Mouse (Mus musculus) embryonic facial prominence, embryonic 10.5 days (tissue): Measurements from ENCODE around the gene Postn. TPM values are rescaled to one million over a fixed set of nuclear protein-coding genes. Genes with fewer than 3 reads are reported as not detected.

Experiments
- DNase-seq: peaks from one replicate; pipeline ENCODE4 v3.0.0-alpha.2; 2017; ENCODE audit warnings: low spot score
- H3K27ac ChIP-seq: fragments of 300-500 bp; sonication (generic); replicated peaks from 2 replicates; pipeline ENCODE4 v1.5.1; 2016; ENCODE audit warnings: mild to moderate bottlenecking
- H3K27me3 ChIP-seq: fragments of 300-500 bp; sonication (generic); replicated peaks from 2 replicates; pipeline ENCODE4 v1.6.1; 2016; ENCODE audit warnings: low read depth, mild to moderate bottlenecking; ENCODE audit not compliant: poor library complexity, severe bottlenecking
- H3K36me3 ChIP-seq: fragments of 300-500 bp; sonication (generic); replicated peaks from 2 replicates; pipeline ENCODE4 v1.6.1; 2016; ENCODE audit warnings: mild to moderate bottlenecking, moderate library complexity
- H3K4me1 ChIP-seq: fragments of 300-500 bp; sonication (generic); 2 replicates; pipeline ENCODE4 v1.6.1; 2016
- H3K4me3 ChIP-seq: fragments of 300-500 bp; sonication (generic); 2 replicates; pipeline ENCODE4 v1.5.1; 2016; ENCODE audit warnings: mild to moderate bottlenecking, moderate library complexity
- H3K9me3 ChIP-seq: fragments of 300-500 bp; sonication (generic); 2 replicates; pipeline ENCODE4 v1.6.1; 2016; ENCODE audit warnings: mild to moderate bottlenecking
- WGBS: fragments of 180-500 bp; shearing (Covaris S2); methylation state at CpG from one replicate; pipeline ENCODE4 v1.1.7; 2016; 5-methylcytosine and 5-hydroxymethylcytosine counted together
- polyA plus RNA-seq: library from polyadenylated mRNA; unstranded; fragments of >200 nt; fragmentation: Nextera tagmentation; extraction: Ambion mirVana; gene quantifications from 2 replicates; pipeline ENCODE4 v1.2.1, GENCODE M21; 2016

The Postn gene
- polyA plus RNA-seq, 1 experiment from 2014 or later, result 23.6 TPM

DNA sequence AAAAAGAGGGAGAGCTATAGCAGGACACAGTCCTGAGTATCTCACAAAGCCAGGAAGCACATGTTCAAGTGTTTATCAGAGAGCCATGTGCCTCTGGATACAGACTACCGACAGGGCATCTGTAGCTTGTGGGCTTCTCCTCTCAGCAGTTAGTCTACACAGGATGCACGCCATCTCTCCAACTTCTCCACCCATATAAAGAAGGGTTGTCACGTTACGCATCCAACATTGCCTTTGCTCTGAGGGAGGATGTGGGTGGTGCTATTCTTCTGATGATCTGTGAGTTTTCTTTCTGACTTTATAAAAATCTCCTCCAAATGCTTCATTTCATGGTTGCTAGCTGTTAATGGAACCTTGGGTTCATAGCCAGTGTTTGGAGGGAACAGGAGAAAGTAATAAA is 63.2 kb downstream of the Postn start:
- DNase-seq, result no peak
- Histone ChIP-seq H3K9me3 (no peaks in the 10 kb centered on the region), H3K27ac (no peak overlapping the region), H3K36me3 (no peaks in the 10 kb centered on the region), H3K27me3 (no peaks in the 10 kb centered on the region), H3K4me1 (peaks cover 11% of the 10 kb centered on the region), H3K4me3 (no peak overlapping the region)
- WGBS, result 90% methylated on average over 4 of the region's 4 CpGs

DNA sequence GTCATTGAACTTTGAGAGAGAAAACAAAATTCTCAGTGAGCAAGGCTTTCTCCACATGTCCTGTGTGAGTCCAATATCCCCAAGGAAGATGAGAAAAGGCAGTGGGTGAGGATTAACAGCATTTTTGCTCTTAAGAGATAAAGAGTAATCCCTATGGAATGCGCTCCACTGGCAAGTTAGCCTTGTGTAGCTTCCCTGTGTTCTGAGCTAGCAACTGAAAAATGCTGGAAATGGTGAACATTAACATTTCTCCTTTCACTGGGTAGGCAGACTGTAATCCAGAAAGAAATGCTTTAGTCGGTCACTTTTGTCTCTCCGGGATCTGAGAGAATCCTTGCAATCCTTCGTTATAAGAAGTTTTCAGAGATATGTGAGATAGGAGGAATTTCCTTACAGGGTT is 70.8 kb downstream of the Postn start:
- no peaks in the 10 kb centered on the region for H3K36me3 ChIP-seq
- H3K27me3 ChIP-seq, result no peaks in the 10 kb centered on the region
- H3K27ac ChIP-seq, result no peak overlapping the region
- WGBS, result 76% methylated on average over 4 of the region's 4 CpGs
- H3K9me3 ChIP-seq, result no peaks in the 10 kb centered on the region
- DNase-seq, result no peak
- no peaks in the 10 kb centered on the region for H3K4me1 ChIP-seq
- H3K4me3 ChIP-seq, result no peak overlapping the region

DNA sequence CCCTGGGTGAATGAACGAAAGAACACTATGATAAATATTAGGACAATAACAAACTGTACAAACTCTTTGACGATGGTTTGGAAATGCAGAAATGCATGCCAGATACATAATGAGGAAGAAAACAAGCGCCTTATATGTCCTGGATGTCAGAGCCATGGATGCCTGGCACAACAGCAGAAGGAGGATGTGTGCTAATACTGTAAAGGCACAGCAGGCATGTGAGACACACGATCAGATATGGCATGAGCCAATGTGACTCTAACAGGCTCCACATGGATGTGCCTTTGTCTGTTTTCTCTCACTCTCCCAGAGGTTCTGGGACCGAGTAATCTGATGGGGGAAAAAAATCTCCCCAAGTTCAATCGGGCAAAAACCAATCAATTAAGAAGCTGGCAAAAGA is 71.3 kb downstream of the Postn start:
- Histone ChIP-seq H3K4me3 (no peak overlapping the region), H3K27me3 (no peaks in the 10 kb centered on the region), H3K36me3 (no peaks in the 10 kb centered on the region), H3K4me1 (no peaks in the 10 kb centered on the region), H3K9me3 (no peaks in the 10 kb centered on the region), H3K27ac (no peak overlapping the region)
- WGBS, result 79% methylated on average over 6 of the region's 6 CpGs
- no peak for DNase-seq

- H3K9me3 ChIP-seq, result no peaks in the 10 kb centered on the region
- no peaks in the 10 kb centered on the region for H3K4me1 ChIP-seq
- no peak overlapping the region for H3K4me3 ChIP-seq
- H3K27me3 ChIP-seq, result no peaks in the 10 kb centered on the region
- no peak overlapping the region for H3K27ac ChIP-seq
- no peak for DNase-seq
- WGBS, result 78% methylated on average over 4 of the region's 4 CpGs
- H3K36me3 ChIP-seq, result no peaks in the 10 kb centered on the region
Measured at GRCm38 (mm10) chr3:54432605-54433004, 71.7 kb downstream of the Postn start.

GRCm38 (mm10) chr3:54434571-54434970 is 73.7 kb downstream of the Postn start:
- H3K27me3 ChIP-seq, result no peaks in the 10 kb centered on the region
- DNase-seq, result no peak

GRCm38 (mm10) chr3:54436373-54436964 is 75.6 kb downstream of the Postn start:
- Histone ChIP-seq H3K4me1 (no peaks in the 10 kb centered on the region), H3K36me3 (no peaks in the 10 kb centered on the region), H3K27me3 (no peaks in the 10 kb centered on the region), H3K27ac (no peak overlapping the region), H3K9me3 (no peaks in the 10 kb centered on the region), H3K4me3 (no peak overlapping the region)
- WGBS, result 72% methylated on average over 1 of the region's 1 CpGs
- DNase-seq, result no peak

More at GRCm38 (mm10) chr3:54434571-54434970, 73.7 kb downstream of the Postn start:
- Histone ChIP-seq H3K4me3 (no peak overlapping the region), H3K36me3 (no peaks in the 10 kb centered on the region), H3K4me1 (no peaks in the 10 kb centered on the region), H3K9me3 (no peaks in the 10 kb centered on the region), H3K27ac (no peak overlapping the region)
- 91% methylated on average over 6 of the region's 6 CpGs for WGBS

Other genes starting within 250 kb of the Postn start
- 0.52 and 0.59 TPM in 2 replicates for gene Trpc4, start 205.1 kb upstream of the Postn start, polyA plus RNA-seq